Mouse (Mus musculus) lung, embryonic 14.5 days (tissue): ENCODE results near the gene Atp8a2. TPM values are rescaled to one million over a fixed set of nuclear protein-coding genes. Genes with fewer than 3 reads are reported as not detected.
"Not testable (repeated sequence)": the region's sequence is repeated elsewhere in the genome, so short reads cannot be mapped to it uniquely, and the experiment has no call there.

Experiments
- ATAC-seq: fragments of 200-750 bp; cut with Nextera tagmentation; 2 replicates; pipeline ENCODE4 v1.8.0; 2017; ENCODE audit warnings: mild to moderate bottlenecking, moderate TSS enrichment, moderate library complexity; ENCODE audit not compliant: insufficient read depth
- DNase-seq: peaks from one replicate; pipeline ENCODE4 v3.0.0-alpha.2; 2015
- H3K27ac ChIP-seq: fragments of 300-500 bp; sonication (generic); 2 replicates; pipeline ENCODE4 v1.5.1; 2014; ENCODE audit warnings: low read depth, mild to moderate bottlenecking, moderate library complexity
- H3K27me3 ChIP-seq: fragments of 300-500 bp; sonication (generic); 2 replicates; pipeline ENCODE4 v1.6.1; 2014; ENCODE audit warnings: low read length, control low read depth; ENCODE audit not compliant: insufficient read depth
- H3K36me3 ChIP-seq: fragments of 300-500 bp; sonication (generic); 2 replicates; pipeline ENCODE4 v1.6.1; 2014; ENCODE audit warnings: control low read depth; ENCODE audit not compliant: insufficient read depth
- H3K4me1 ChIP-seq: fragments of 300-500 bp; sonication (generic); 2 replicates; pipeline ENCODE4 v1.6.1; 2014; ENCODE audit warnings: antibody characterized with exemption, control low read depth; ENCODE audit not compliant: insufficient read depth
- H3K4me2 ChIP-seq: fragments of 300-500 bp; sonication (generic); 2 replicates; pipeline ENCODE4 v1.6.1; 2014; ENCODE audit warnings: mild to moderate bottlenecking
- H3K4me3 ChIP-seq: fragments of 300-500 bp; sonication (generic); 2 replicates; pipeline ENCODE4 v1.5.1; 2014; ENCODE audit warnings: low read depth, low read length
- H3K9ac ChIP-seq: fragments of 300-500 bp; sonication (generic); 2 replicates; pipeline ENCODE4 v1.6.1; 2014
- H3K9me3 ChIP-seq: fragments of 300-500 bp; sonication (generic); 2 replicates; pipeline ENCODE4 v1.6.1; 2016; ENCODE audit warnings: low read depth, low read length, control low read depth
- CTCF ChIP-seq: IDR thresholded peaks from 2 replicates; pipeline ENCODE4 v1.5.1; 2016; ENCODE audit warnings: antibody characterized with exemption, low read depth
- WGBS: fragments of 180-500 bp; shearing (Covaris S2); extraction: QIAGEN DNeasy Blood & Tissue Kit; methylation state at CpG from one replicate; pipeline ENCODE4 v1.1.7; 2014; 5-methylcytosine and 5-hydroxymethylcytosine counted together
- polyA plus RNA-seq: library from polyadenylated mRNA; unstranded; fragments of >200 nt; fragmentation: Nextera tagmentation; extraction: Ambion mirVana; gene quantifications from 2 replicates; pipeline ENCODE4 v1.2.1, GENCODE M21; 2014

The Atp8a2 gene
- polyA plus RNA-seq, 1 experiment from 2014 or later, result 0.95 TPM

- H3K4me1 ChIP-seq, result peaks cover 4% of the 10 kb centered on the region
- peak; percentile 52; the same call in 1 of the 2 replicates for ATAC-seq
- WGBS, result 6% methylated on average over 5 of the region's 5 CpGs
- no peak overlapping the region for H3K4me3 ChIP-seq
- 0 out of 2 replicates have a peak, but pooled peaks cover 3% of the 10 kb centered on the region for H3K27me3 ChIP-seq
- DNase-seq, result peak; percentile 40
- H3K9me3 ChIP-seq, result no peaks in the 10 kb centered on the region
- H3K9ac ChIP-seq, result no peak overlapping the region
- no peak overlapping the region for H3K27ac ChIP-seq
- no peak for TF ChIP-seq CTCF
- H3K36me3 ChIP-seq, result no peaks in the 10 kb centered on the region
- no peak overlapping the region for H3K4me2 ChIP-seq
Measured at GRCm38 (mm10) chr14:59949983-59950382, 247.0 kb downstream of the Atp8a2 start.

- 16% methylated on average over 7 of the region's 7 CpGs for WGBS
- no peak overlapping the region for H3K4me2 ChIP-seq
- peak; percentile 91 for ATAC-seq
Measured at GRCm38 (mm10) chr14:59942864-59943611, 253.9 kb downstream of the Atp8a2 start.

GRCm38 (mm10) chr14:59942199-59942598 lies 254.8 kb downstream of the Atp8a2 start:
- H3K27me3 ChIP-seq, result 0 out of 2 replicates have a peak, but pooled peaks cover 3% of the 10 kb centered on the region
- no peak overlapping the region for H3K9ac ChIP-seq
- no peak overlapping the region for H3K4me2 ChIP-seq
- 0 out of 2 replicates have a peak, but pooled peaks cover 4% of the 10 kb centered on the region for H3K4me1 ChIP-seq
- no peaks in the 10 kb centered on the region for H3K9me3 ChIP-seq
- peak; percentile 48 for DNase-seq
- no peak for ATAC-seq
- no peak overlapping the region for H3K27ac ChIP-seq
- WGBS, result 41% methylated on average over 2 of the region's 2 CpGs
- no peaks in the 10 kb centered on the region for H3K36me3 ChIP-seq
- no peak for TF ChIP-seq CTCF
- H3K4me3 ChIP-seq, result no peak overlapping the region

More at GRCm38 (mm10) chr14:59942864-59943611, 253.9 kb downstream of the Atp8a2 start:
- peak; percentile 96 for DNase-seq
- Histone ChIP-seq H3K4me1 (0 out of 2 replicates have a peak, but pooled peaks cover 4% of the 10 kb centered on the region), H3K27me3 (0 out of 2 replicates have a peak, but pooled peaks cover 3% of the 10 kb centered on the region), H3K4me3 (no peak overlapping the region), H3K27ac (no peak overlapping the region), H3K36me3 (no peaks in the 10 kb centered on the region), H3K9ac (no peak overlapping the region), H3K9me3 (no peaks in the 10 kb centered on the region)
- TF ChIP-seq CTCF, result peak; percentile 88

DNA sequence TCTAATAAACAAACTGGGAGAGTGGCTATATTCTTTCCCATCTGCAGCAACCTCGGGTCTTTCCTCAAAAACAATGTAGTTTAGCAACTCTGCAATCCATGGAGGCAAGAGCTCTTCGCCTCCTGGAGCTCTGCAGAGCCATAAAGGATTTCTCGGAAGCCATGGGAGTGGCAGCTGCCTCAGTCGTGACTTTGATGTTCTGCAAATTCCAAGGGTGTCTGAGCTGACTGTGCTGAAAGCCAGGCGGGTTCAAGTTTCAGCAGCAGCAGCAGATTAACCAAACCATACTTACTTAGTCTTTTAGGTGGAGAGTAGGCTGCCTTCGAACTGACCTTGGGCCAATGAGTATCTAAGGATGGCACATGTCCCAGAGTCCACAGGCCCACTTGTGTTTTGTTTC lies 264.6 kb downstream of the Atp8a2 start:
- no peak for TF ChIP-seq CTCF
- H3K4me2 ChIP-seq, result no peak overlapping the region
- no peaks in the 10 kb centered on the region for H3K4me1 ChIP-seq
- H3K27me3 ChIP-seq, result no peaks in the 10 kb centered on the region
- H3K9ac ChIP-seq, result no peak overlapping the region
- 26% methylated on average over 6 of the region's 6 CpGs for WGBS
- no peaks in the 10 kb centered on the region for H3K36me3 ChIP-seq
- no peak for ATAC-seq
- H3K27ac ChIP-seq, result no peak overlapping the region
- DNase-seq, result peak; percentile 18
- no peak overlapping the region for H3K4me3 ChIP-seq
- no peaks in the 10 kb centered on the region for H3K9me3 ChIP-seq

GRCm38 (mm10) chr14:59931412-59932058 lies 265.4 kb downstream of the Atp8a2 start:
- no peak overlapping the region for H3K27ac ChIP-seq
- ATAC-seq (no peak), DNase-seq (no peak)
- H3K27me3 ChIP-seq, result no peaks in the 10 kb centered on the region
- 92% methylated on average over 13 of the region's 13 CpGs for WGBS
- TF ChIP-seq CTCF, result no peak
- H3K4me2 ChIP-seq, result no peak overlapping the region
- no peaks in the 10 kb centered on the region for H3K4me1 ChIP-seq
- H3K9me3 ChIP-seq, result no peaks in the 10 kb centered on the region
- H3K9ac ChIP-seq, result no peak overlapping the region
- no peaks in the 10 kb centered on the region for H3K36me3 ChIP-seq
- H3K4me3 ChIP-seq, result no peak overlapping the region

DNA sequence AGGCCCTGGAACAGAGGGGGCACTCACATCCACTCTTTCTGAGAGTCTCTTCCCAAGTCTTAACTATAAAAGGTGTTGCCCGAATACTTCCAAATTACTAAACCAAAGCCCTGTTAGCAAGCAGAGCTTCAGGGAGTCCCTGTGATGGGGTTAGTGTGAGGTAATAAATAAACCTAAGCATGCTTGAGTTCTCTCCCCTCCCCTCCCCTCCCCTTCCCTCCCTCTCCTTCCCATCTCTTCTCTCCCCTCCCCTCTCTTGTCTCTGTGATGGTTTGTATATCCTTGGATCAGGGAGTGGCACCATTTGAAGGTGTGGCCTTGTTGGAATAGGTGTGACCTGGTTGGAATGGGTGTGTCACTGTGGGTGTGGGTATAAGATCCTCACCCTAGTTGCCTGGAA lies 267.8 kb downstream of the Atp8a2 start:
- WGBS, result 100% methylated on average over 1 of the region's 1 CpGs

GRCm38 (mm10) chr14:59928781-59929180 lies 268.2 kb downstream of the Atp8a2 start:
- Histone ChIP-seq H3K27me3 (no peaks in the 10 kb centered on the region), H3K9ac (no peak overlapping the region), H3K27ac (no peak overlapping the region), H3K36me3 (no peaks in the 10 kb centered on the region), H3K9me3 (no peaks in the 10 kb centered on the region), H3K4me2 (no peak overlapping the region), H3K4me3 (no peak overlapping the region), H3K4me1 (no peaks in the 10 kb centered on the region)
- no peak for DNase-seq
- ATAC-seq, result no peak
- no peak for TF ChIP-seq CTCF
- 89% methylated on average over 5 of the region's 5 CpGs for WGBS

More for the DNA sequence above, 267.8 kb downstream of the Atp8a2 start:
- H3K27me3 ChIP-seq, DNase-seq, H3K9me3 ChIP-seq, H3K27ac ChIP-seq, ATAC-seq, H3K4me2 ChIP-seq, H3K4me1 ChIP-seq, H3K9ac ChIP-seq, H3K4me3 ChIP-seq, H3K36me3 ChIP-seq: not testable (repeated sequence)
